Mouse (Mus musculus) hindbrain, embryonic 12.5 days (tissue): ENCODE data around the gene Klhl3. TPM values are rescaled to one million over a fixed set of nuclear protein-coding genes. Genes with fewer than 3 reads are reported as not detected.

ENCODE experiments used
- ATAC-seq: fragments of 200-750 bp; cut with Nextera tagmentation; 2 replicates; pipeline ENCODE4 v1.8.0; 2017; ENCODE audit warnings: moderate TSS enrichment; ENCODE audit not compliant: low FRiP score
- H3K27ac ChIP-seq: fragments of 300-500 bp; sonication (generic); 2 replicates; pipeline ENCODE4 v1.5.1; 2016; ENCODE audit warnings: mild to moderate bottlenecking
- H3K27me3 ChIP-seq: fragments of 300-500 bp; sonication (generic); 2 replicates; pipeline ENCODE4 v1.6.1; 2016; ENCODE audit warnings: mild to moderate bottlenecking
- H3K36me3 ChIP-seq: fragments of 300-500 bp; sonication (generic); 2 replicates; pipeline ENCODE4 v1.6.1; 2016; ENCODE audit warnings: mild to moderate bottlenecking
- H3K4me1 ChIP-seq: fragments of 300-500 bp; sonication (generic); 2 replicates; pipeline ENCODE4 v1.6.1; 2016
- H3K4me2 ChIP-seq: fragments of 300-500 bp; sonication (generic); replicated peaks from 2 replicates; pipeline ENCODE4 v1.6.1; 2016; ENCODE audit warnings: mild to moderate bottlenecking
- H3K4me3 ChIP-seq: fragments of 300-500 bp; sonication (generic); 2 replicates; pipeline ENCODE4 v1.5.1; 2016; ENCODE audit warnings: mild to moderate bottlenecking
- H3K9ac ChIP-seq: fragments of 300-500 bp; sonication (generic); 2 replicates; pipeline ENCODE4 v1.6.1; 2016; ENCODE audit warnings: mild to moderate bottlenecking, moderate library complexity
- H3K9me3 ChIP-seq: fragments of 300-500 bp; sonication (generic); replicated peaks from 2 replicates; pipeline ENCODE4 v1.6.1; 2016; ENCODE audit warnings: mild to moderate bottlenecking
- WGBS: fragments of 180-500 bp; shearing (Covaris S2); methylation state at CpG from one replicate; pipeline ENCODE4 v1.1.7; 2016; 5-methylcytosine and 5-hydroxymethylcytosine counted together
- microRNA counts: library from miRNA; unstranded; fragments of <30 nt; microRNA quantifications from one replicate; lab custom pipeline; 2017
- microRNA-seq: library from miRNA; unstranded; fragments of <30 nt; microRNA quantifications from one replicate; pipeline ENCODE4, GENCODE M21; 2017
- polyA plus RNA-seq: library from polyadenylated mRNA; unstranded; fragments of >200 nt; fragmentation: Nextera tagmentation; extraction: Ambion mirVana; gene quantifications from 2 replicates; pipeline ENCODE4 v1.2.1, GENCODE M21; 2016

Klhl3 gene
- polyA plus RNA-seq, 1 experiment from 2014 or later: 5.8 TPM

DNA sequence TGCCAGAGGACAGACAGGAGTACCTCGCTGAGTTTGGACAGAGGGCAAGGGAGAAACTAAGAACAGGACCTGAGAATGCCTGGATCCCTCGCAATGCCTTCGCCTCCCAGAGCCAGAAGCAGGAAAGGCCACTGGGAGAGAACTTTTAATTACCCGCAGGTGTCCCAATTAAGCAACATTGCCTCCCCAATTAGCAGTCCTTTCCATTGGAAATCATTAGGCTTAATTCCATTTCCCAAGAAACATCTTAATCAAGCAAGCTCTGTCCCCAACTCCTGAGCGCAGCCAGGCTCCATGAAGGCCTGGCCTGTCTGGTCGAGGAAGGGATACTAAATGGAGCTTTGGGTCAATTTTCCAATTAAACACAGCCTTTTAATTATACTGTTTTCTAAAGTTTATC is 147.7 kb downstream of the Klhl3 start:
- 91% methylated on average over 6 of the region's 6 CpGs for WGBS

DNA sequence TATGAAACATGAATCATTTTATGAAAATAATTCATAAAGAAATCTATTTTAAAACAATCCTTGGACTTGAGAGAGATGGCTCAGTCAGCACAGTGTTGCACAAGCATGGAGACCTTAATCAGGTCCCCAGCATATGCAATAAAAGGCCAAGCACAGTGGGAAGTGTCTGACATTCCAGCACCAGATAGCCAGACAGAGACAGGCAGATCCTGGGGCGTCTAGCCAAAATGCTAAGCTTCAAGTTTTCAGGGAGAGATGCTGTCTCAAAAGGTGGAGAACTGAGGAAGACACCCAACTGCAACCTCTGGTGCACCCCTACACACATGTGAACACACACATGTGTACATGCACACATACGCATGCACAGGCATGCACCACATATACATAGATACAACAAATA is 153.1 kb downstream of the Klhl3 start:
- Histone ChIP-seq H3K27ac (no peak overlapping the region), H3K4me1 (no peaks in the 10 kb centered on the region), H3K9me3 (no peaks in the 10 kb centered on the region), H3K4me2 (no peak overlapping the region), H3K27me3 (no peaks in the 10 kb centered on the region), H3K36me3 (no peaks in the 10 kb centered on the region), H3K9ac (no peak overlapping the region), H3K4me3 (no peak overlapping the region)
- WGBS: 82% methylated on average over 2 of the region's 2 CpGs
- no peak for ATAC-seq

More for the DNA sequence above, 147.7 kb downstream of the Klhl3 start:
- no peak overlapping the region for H3K9ac ChIP-seq
- H3K4me3 ChIP-seq: no peak overlapping the region
- H3K9me3 ChIP-seq: no peaks in the 10 kb centered on the region
- H3K36me3 ChIP-seq: no peaks in the 10 kb centered on the region
- no peaks in the 10 kb centered on the region for H3K27me3 ChIP-seq
- H3K4me2 ChIP-seq: no peak overlapping the region
- H3K4me1 ChIP-seq: no peaks in the 10 kb centered on the region
- no peak for ATAC-seq
- H3K27ac ChIP-seq: no peak overlapping the region

DNA sequence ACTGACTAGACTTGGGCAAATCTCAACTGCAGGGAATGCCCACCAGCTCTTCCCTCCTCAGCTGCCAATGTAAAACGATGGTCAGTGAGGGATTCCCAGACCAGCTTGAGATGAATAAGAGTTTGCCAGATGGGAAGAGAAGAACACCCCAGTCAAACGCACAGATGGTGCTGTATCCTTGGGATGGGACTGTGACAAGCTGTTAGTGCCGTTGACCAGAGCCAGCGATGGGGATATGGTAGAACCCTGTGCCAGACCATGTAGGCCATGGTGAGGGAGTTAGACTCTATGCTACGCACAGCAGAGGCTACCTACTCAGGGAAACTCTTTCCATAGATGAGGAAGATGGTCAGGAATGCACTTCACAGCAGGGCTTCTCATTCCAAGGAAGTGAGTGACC is 153.6 kb downstream of the Klhl3 start:
- Histone ChIP-seq H3K36me3 (no peaks in the 10 kb centered on the region), H3K27ac (no peak overlapping the region), H3K9ac (no peak overlapping the region), H3K4me3 (no peak overlapping the region), H3K4me1 (no peaks in the 10 kb centered on the region), H3K27me3 (no peaks in the 10 kb centered on the region), H3K9me3 (no peaks in the 10 kb centered on the region), H3K4me2 (no peak overlapping the region)
- 88% methylated on average over 5 of the region's 5 CpGs for WGBS
- no peak for ATAC-seq

MicroRNAs within 50 kb of the gene (microRNA counts, 519-probe panel; counts per million panel counts)
- microRNA mmu-miR-874 (lab: Ali Mortazavi, UCI): 470 counts per million, percentile 58 among the panel's probes with 10 or more counts

Small RNA genes within 50 kb of the gene (microRNA-seq; reads per million reads assigned to microRNA genes)
- 201 reads per million, percentile 57 among the genes with 10 or more reads in this experiment for gene Mir874

Other genes starting within 250 kb of the Klhl3 start
- 31.2 and 40.6 TPM in 2 replicates for gene Spock1, start 205.3 kb downstream of the Klhl3 start, polyA plus RNA-seq
- gene Hnrnpa0, start 15.0 kb upstream of the Klhl3 start, polyA plus RNA-seq: 55.5 and 57.3 TPM in 2 replicates
- 62.0 and 68.1 TPM in 2 replicates for gene Idnk, start 44.1 kb upstream of the Klhl3 start, polyA plus RNA-seq
- 161 and 169 TPM in 2 replicates for gene Ubqln1, start 102.1 kb upstream of the Klhl3 start, polyA plus RNA-seq
- gene Gkap1, start 162.1 kb upstream of the Klhl3 start, polyA plus RNA-seq: 42.7 and 44.0 TPM in 2 replicates
- gene Kif27, start 245.5 kb upstream of the Klhl3 start, polyA plus RNA-seq: 2.4 and 2.5 TPM in 2 replicates